10 mouse cellular contexts compared by ENCODE assay signal in the genomic region with DNA sequence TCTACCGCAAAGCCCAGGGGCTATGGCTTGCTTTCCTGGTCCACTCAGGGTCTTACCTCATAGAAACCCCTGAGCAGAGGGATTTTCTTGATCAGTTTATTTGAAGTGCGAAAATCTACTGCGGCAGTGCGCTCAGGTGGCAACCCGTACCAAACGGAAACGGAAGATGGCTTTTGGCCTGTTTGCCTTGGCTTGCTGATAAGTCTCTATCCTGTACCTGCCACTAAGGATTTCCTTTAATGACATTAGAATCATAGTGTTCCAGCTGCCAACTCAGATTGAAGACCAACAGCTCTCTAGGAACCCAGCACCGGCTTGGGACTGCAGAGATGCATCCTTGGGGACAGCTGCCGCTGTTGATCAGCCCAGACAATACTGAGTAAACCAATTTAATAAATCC. TPM values are rescaled to one million over a fixed set of nuclear protein-coding genes. Genes with fewer than 3 reads are reported as not detected.
DNase-seq lines count a peak whose midpoint lies in the region; ATAC-seq and TF ChIP-seq lines count a peak whose summit lies in the region.
"Had no signal": no experiment of that assay in that cellular context is flagged by ENCODE, and none has a peak within 500 bp of the region (broad histone marks: within the 10 kb centered on the region; RNA-seq: fewer than 3 reads in every experiment).

No protein-coding gene starts in this region.

- no peak for DNase-seq in kidney, postnatal 4 days
- no peak for DNase-seq in layer of hippocampus, adult 9-10 months (ENCODE audit: low spot score)
- no peak for DNase-seq in frontal cortex, adult 2 months (ENCODE audit: extremely low spot score in 1 of 2, low spot score in 1 of 2)
- DNase-seq in cerebellum, postnatal 25 days: no peak
- DNase-seq: embryo, embryonic 11 days; thymus, postnatal 36 days had no signal

- WGBS in kidney, embryonic 14.5 days: 73% methylated on average over 9 of the region's 9 CpGs
- WGBS in bone marrow, adult 2 months: 52% methylated on average over 9 of the region's 9 CpGs
- 80% methylated on average over 9 of the region's 9 CpGs for WGBS in hindbrain, embryonic 15.5 days
- 65% methylated on average over 9 of the region's 9 CpGs for WGBS in midbrain, embryonic 15.5 days

- H3K4me3 ChIP-seq in kidney, embryonic 14.5 days (ENCODE audit: low read length): peak overlapping the region; percentile 55; the same call in 1 of the 2 replicates
- H3K4me3 ChIP-seq in bone marrow, adult 2 months (replicated peaks; ENCODE audit: control insufficient read depth, low read depth, low read length): peak overlapping the region; percentile 1
- peak overlapping the region; percentile 93 for H3K4me3 ChIP-seq in hindbrain, embryonic 15.5 days
- peak overlapping the region; percentile 88; the same call in 1 of the 2 replicates for H3K4me3 ChIP-seq in midbrain, embryonic 15.5 days

- no peak for TF ChIP-seq CTCF in bone marrow, adult 2 months (IDR thresholded peaks at IDR 0.05; ENCODE audit: control insufficient read depth, insufficient read depth, low read length)

- no peak overlapping the region for H3K27ac ChIP-seq in kidney, embryonic 14.5 days (ENCODE audit: low read depth, low read length)
- no peak overlapping the region for H3K27ac ChIP-seq in bone marrow, adult 2 months (ENCODE audit: control insufficient read depth, insufficient read depth, low read depth, low read length, poor library complexity)
- H3K27ac ChIP-seq in hindbrain, embryonic 15.5 days (replicated peaks): no peak overlapping the region
- H3K27ac ChIP-seq in midbrain, embryonic 15.5 days: no peak overlapping the region

- H3K4me2 ChIP-seq in kidney, embryonic 14.5 days (replicated peaks; ENCODE audit: low read depth, low read length): peak overlapping the region; percentile 60; the same call in 1 of the 2 replicates
- H3K4me2 ChIP-seq in hindbrain, embryonic 15.5 days: peak overlapping the region; percentile 70
- H3K4me2 ChIP-seq in midbrain, embryonic 15.5 days: peak overlapping the region; percentile 84

- TF ChIP-seq POLR2A in bone marrow, adult 2 months (IDR thresholded peaks at IDR 0.05; ENCODE audit: borderline replicate concordance, control insufficient read depth, low read depth, low read length): no peak

- H3K4me1 ChIP-seq in kidney, embryonic 14.5 days (ENCODE audit: control insufficient read depth, insufficient read depth, low read length): peaks cover 14% of the 10 kb centered on the region; the same call in 1 of the 2 replicates
- H3K4me1 ChIP-seq in bone marrow, adult 2 months (ENCODE audit: control insufficient read depth, insufficient read depth, low read length): peaks cover 1% of the 10 kb centered on the region; the same call in 1 of the 2 replicates
- peaks cover 29% of the 10 kb centered on the region for H3K4me1 ChIP-seq in hindbrain, embryonic 15.5 days (replicated peaks)
- H3K4me1 ChIP-seq in midbrain, embryonic 15.5 days: peaks cover 28% of the 10 kb centered on the region

- no peaks in the 10 kb centered on the region for H3K9me3 ChIP-seq in kidney, embryonic 14.5 days (ENCODE audit: control insufficient read depth, low read length)
- H3K9me3 ChIP-seq in hindbrain, embryonic 15.5 days: no peaks in the 10 kb centered on the region
- no peaks in the 10 kb centered on the region for H3K9me3 ChIP-seq in midbrain, embryonic 15.5 days

- H3K36me3 ChIP-seq in kidney, embryonic 14.5 days (ENCODE audit: control insufficient read depth, insufficient read depth, low read length): peaks cover 6% of the 10 kb centered on the region
- H3K36me3 ChIP-seq in hindbrain, embryonic 15.5 days: peaks cover 4% of the 10 kb centered on the region; the same call in 1 of the 2 replicates
- H3K36me3 ChIP-seq in midbrain, embryonic 15.5 days (replicated peaks): 0 out of 2 replicates have a peak, but pooled peaks cover 4% of the 10 kb centered on the region

- no peak overlapping the region for H3K9ac ChIP-seq in kidney, embryonic 14.5 days (ENCODE audit: low read depth, low read length)
- H3K9ac ChIP-seq in hindbrain, embryonic 15.5 days: no peak overlapping the region
- H3K9ac ChIP-seq in midbrain, embryonic 15.5 days: peak overlapping the region; percentile 14; the same call in 1 of the 2 replicates

- no peaks in the 10 kb centered on the region for H3K27me3 ChIP-seq in kidney, embryonic 14.5 days (ENCODE audit: control insufficient read depth, insufficient read depth, low read length)
- H3K27me3 ChIP-seq in hindbrain, embryonic 15.5 days: 0 out of 2 replicates have a peak, but pooled peaks cover 5% of the 10 kb centered on the region
- H3K27me3 ChIP-seq in midbrain, embryonic 15.5 days (replicated peaks): 0 out of 2 replicates have a peak, but pooled peaks cover 7% of the 10 kb centered on the region

- no peak for ATAC-seq in kidney, embryonic 14.5 days (ENCODE audit: low FRiP score, low TSS enrichment)
- no peak for ATAC-seq in hindbrain, embryonic 15.5 days (ENCODE audit: low FRiP score, low read depth)
- ATAC-seq in midbrain, embryonic 15.5 days (replicated peaks): no peak

RNA-seq across cellular contexts. Expression of gene Gdpgp1, which starts 1.1 kb away (rescaled TPM):
- polyA plus RNA-seq in kidney, embryonic 14.5 days (2014; fragmentation: Nextera tagmentation; extraction: Ambion mirVana): 3.3 and 5.3 TPM in 2 replicates
- 1.1 and 1.8 TPM in 2 replicates for polyA plus RNA-seq in bone marrow, adult 2 months (2011; ENCODE audit: insufficient read depth, insufficient read length, low replicate concordance, missing spikeins)
- polyA plus RNA-seq in hindbrain, embryonic 15.5 days (2015; fragmentation: Nextera tagmentation; extraction: Ambion mirVana): 4.5 and 4.6 TPM in 2 replicates
- 4.5 and 5.3 TPM in 2 replicates for polyA plus RNA-seq in midbrain, embryonic 15.5 days (2015; fragmentation: Nextera tagmentation; extraction: Ambion mirVana)
- 2.8 and 3.2 TPM in 2 replicates for polyA plus RNA-seq in frontal cortex, adult 2 months (2012; rRNA removed)

RNA-seq across cellular contexts. Expression of gene Cib1, which starts 1.2 kb away (rescaled TPM):
- 100 and 139 TPM in 2 replicates for polyA plus RNA-seq in kidney, embryonic 14.5 days (2014; fragmentation: Nextera tagmentation; extraction: Ambion mirVana)
- 81.7 and 82.5 TPM in 2 replicates for polyA plus RNA-seq in bone marrow, adult 2 months (2011; ENCODE audit: insufficient read depth, insufficient read length, low replicate concordance, missing spikeins)
- 36.4 and 38.3 TPM in 2 replicates for polyA plus RNA-seq in hindbrain, embryonic 15.5 days (2015; fragmentation: Nextera tagmentation; extraction: Ambion mirVana)
- 28.5 and 29.7 TPM in 2 replicates for polyA plus RNA-seq in midbrain, embryonic 15.5 days (2015; fragmentation: Nextera tagmentation; extraction: Ambion mirVana)
- polyA plus RNA-seq in frontal cortex, adult 2 months (2012; rRNA removed): 31.0 and 32.0 TPM in 2 replicates

RNA-seq across cellular contexts. Expression of gene Ttll13, which starts 12.4 kb away (rescaled TPM):
- polyA plus RNA-seq in kidney, embryonic 14.5 days (2014; fragmentation: Nextera tagmentation; extraction: Ambion mirVana): 0.47 and 1.7 TPM in 2 replicates
- not detected in 2 replicates for polyA plus RNA-seq in bone marrow, adult 2 months (2011; ENCODE audit: insufficient read depth, insufficient read length, low replicate concordance, missing spikeins)
- 1.9 and 2.5 TPM in 2 replicates for polyA plus RNA-seq in hindbrain, embryonic 15.5 days (2015; fragmentation: Nextera tagmentation; extraction: Ambion mirVana)
- 2.1 and 2.9 TPM in 2 replicates for polyA plus RNA-seq in midbrain, embryonic 15.5 days (2015; fragmentation: Nextera tagmentation; extraction: Ambion mirVana)
- polyA plus RNA-seq in frontal cortex, adult 2 months (2012; rRNA removed): 0.90 and 1.7 TPM in 2 replicates

RNA-seq across cellular contexts. Expression of gene Ngrn, which starts 27.2 kb away (rescaled TPM):
- 44.8 and 49.7 TPM in 2 replicates for polyA plus RNA-seq in kidney, embryonic 14.5 days (2014; fragmentation: Nextera tagmentation; extraction: Ambion mirVana)
- 12.7 and 26.8 TPM in 2 replicates for polyA plus RNA-seq in bone marrow, adult 2 months (2011; ENCODE audit: insufficient read depth, insufficient read length, low replicate concordance, missing spikeins)
- 65.2 and 73.8 TPM in 2 replicates for polyA plus RNA-seq in hindbrain, embryonic 15.5 days (2015; fragmentation: Nextera tagmentation; extraction: Ambion mirVana)
- polyA plus RNA-seq in midbrain, embryonic 15.5 days (2015; fragmentation: Nextera tagmentation; extraction: Ambion mirVana): 72.9 and 74.5 TPM in 2 replicates
- polyA plus RNA-seq in frontal cortex, adult 2 months (2012; rRNA removed): 62.9 and 64.6 TPM in 2 replicates

RNA-seq across cellular contexts. Expression of gene Vps33b, which starts 35.6 kb away (rescaled TPM):
- polyA plus RNA-seq in kidney, embryonic 14.5 days (2014; fragmentation: Nextera tagmentation; extraction: Ambion mirVana): 9.9 and 15.5 TPM in 2 replicates
- 11.0 and 24.0 TPM in 2 replicates for polyA plus RNA-seq in bone marrow, adult 2 months (2011; ENCODE audit: insufficient read depth, insufficient read length, low replicate concordance, missing spikeins)
- 23.9 and 32.1 TPM in 2 replicates for polyA plus RNA-seq in hindbrain, embryonic 15.5 days (2015; fragmentation: Nextera tagmentation; extraction: Ambion mirVana)
- 26.8 and 32.6 TPM in 2 replicates for polyA plus RNA-seq in midbrain, embryonic 15.5 days (2015; fragmentation: Nextera tagmentation; extraction: Ambion mirVana)
- 26.2 and 27.3 TPM in 2 replicates for polyA plus RNA-seq in frontal cortex, adult 2 months (2012; rRNA removed)

Comparison
In these comparisons a context has a peak if more than half of its experiments do, and no peak if none do; other contexts are left out.
1. H3K4me3 ChIP-seq: peak in every context shown above with its lines; median percentile 93 in hindbrain, embryonic 15.5 days; 88 in midbrain, embryonic 15.5 days; 55 in kidney, embryonic 14.5 days; 1 in bone marrow, adult 2 months.